Mouse (Mus musculus): ENCODE measurements around the gene Ints7.

- peak; percentile 99 for TF ChIP-seq CTCF (IDR thresholded peaks at IDR 0.05; ENCODE audit: low read depth, low read length)
- TF ChIP-seq POLR2A (IDR thresholded peaks at IDR 0.05; ENCODE audit: borderline replicate concordance, low read depth, low read length): no peak
These were observed at the start of gene Ints7, which contains the start of gene Dtl for GRCm38 (mm10) chr1:191575458-191576247.

Measured in bone marrow macrophage, adult 2 months (primary cell).